Mouse (Mus musculus) spleen, adult 12 weeks (tissue): ENCODE measurements around the gene Ier5.

Experiments
- DNase-seq: peaks from one replicate; pipeline ENCODE4 v3.0.0; 2022; ENCODE audit warnings: low spot score

Gene Ier5

DNA sequence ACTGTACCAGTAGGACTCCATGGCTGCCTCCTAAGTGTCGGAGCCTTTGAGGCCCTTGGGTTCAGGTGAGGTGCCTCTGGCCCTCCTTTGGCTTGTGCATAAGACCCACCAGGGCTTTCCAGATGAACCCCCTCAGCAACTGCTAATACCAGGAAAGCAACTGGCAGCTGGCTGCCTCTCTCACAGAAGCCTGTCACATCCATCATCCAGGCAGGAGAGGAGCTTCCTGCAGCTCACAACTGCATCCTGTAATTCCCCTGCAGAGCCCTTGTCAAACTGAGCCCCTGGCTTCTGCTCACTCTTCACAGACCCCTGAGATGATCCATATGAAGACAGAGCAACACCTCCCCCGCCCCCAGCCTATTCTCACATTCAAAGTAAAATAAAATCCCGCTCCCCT is 21.8 kb downstream of the Ier5 start:
- no peak for DNase-seq

DNA sequence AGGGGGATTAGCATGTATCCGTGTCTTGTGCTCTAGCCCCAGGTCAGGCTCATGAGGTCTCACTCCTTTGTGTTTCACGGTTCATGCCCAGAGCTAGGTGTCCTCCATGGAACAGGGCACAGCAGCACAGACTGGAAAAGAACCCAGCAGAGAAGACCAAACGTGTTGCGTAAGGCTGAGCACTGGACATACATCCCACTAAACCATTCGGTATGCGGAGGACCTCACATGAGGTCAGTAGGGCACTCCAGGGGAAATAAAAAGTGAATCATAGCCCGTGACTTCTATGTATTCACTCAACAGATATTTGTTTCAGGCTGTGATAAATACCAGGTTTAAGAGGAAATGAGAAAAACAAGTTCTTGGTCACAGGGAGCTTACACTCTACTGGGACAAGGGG is 23.6 kb downstream of the Ier5 start:
- no peak for DNase-seq

DNA sequence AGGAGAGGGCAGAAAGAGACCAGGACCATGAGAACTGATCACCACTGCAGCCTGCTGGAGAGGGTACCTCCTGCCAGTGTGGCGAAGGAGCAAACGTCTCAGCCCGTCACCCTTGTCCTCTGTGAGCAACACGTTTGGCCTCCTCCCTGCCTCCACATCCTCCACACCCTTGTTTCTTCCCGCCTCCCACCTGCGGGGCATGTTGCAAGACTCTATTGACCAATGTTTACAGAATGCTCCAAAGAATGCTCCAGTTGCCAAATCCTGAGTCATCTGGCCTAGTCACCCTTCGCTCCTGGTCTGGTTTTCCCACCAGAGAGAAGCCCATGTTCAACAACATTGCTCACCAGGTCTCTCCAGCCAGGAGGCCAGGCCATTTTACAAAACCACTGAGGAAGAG is 24.6 kb downstream of the Ier5 start:
- no peak for DNase-seq

DNA sequence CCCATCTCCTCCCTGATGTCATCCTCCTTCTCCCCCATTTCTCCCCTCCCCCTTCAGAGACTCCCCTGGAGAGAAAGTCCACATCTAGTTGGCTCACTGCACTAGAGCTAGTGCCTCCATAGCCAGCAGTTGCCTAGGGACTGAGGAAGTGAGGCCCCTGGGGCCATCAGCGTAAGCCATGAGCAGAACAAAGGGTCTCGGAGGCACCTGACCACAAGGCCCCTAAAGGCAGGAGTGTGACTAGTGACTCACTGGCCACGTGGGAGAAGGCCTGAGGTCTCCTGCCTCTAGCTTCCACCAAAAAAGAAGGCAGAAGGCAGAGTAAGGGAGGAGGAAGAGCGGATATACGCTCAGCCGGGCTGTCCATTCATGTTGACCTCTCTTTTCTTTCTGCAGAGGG is 25.5 kb downstream of the Ier5 start:
- DNase-seq: no peak

DNA sequence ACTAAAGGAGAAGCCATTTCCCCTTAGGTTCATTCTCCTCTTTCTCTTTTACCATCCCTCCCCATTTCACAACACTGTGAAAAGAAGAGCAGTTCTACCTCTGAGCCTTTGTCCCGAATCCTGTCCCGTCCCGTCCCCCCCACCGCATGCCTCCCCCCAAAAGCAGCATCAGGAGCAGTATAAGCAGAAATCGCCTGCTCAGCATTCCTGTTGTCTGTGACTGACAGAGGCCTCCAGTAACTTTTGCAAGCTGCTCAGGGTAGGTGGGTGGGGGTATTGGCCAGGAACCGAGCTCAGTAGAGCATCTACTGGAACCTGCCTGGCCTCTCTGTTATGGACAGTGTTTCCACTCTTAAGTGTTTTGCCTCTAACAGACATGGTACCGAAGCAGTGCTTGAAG is 26.3 kb downstream of the Ier5 start:
- no peak for DNase-seq

DNA sequence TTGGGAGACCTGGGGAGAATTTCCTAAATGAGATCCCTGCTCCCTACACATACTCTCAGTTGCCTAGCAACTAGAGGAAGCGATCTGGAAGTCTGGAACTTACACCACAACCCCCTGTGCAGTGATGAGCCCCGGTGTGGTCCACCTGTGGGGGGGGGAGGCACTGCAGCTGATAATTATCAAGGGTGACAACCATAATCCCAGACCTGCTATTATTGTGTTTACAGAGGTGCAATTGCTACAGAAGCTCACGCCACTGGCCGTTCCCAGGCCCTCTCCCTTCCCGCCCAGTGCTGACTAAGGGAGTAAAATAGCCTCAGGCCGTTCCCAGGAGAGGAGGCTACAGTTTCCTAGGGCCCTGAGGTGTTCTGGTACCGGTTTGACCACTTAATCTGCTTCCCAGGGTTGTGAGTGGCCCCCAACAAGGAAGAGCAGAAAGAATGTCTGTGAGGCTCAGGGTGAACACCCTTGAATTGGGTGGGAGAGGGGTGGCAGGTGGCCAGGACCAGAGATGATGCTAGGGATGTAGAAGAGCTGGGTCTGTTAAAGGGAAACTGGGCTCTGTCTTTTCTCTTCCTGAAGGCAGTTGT is 28.1 kb downstream of the Ier5 start:
- DNase-seq: no peak

DNA sequence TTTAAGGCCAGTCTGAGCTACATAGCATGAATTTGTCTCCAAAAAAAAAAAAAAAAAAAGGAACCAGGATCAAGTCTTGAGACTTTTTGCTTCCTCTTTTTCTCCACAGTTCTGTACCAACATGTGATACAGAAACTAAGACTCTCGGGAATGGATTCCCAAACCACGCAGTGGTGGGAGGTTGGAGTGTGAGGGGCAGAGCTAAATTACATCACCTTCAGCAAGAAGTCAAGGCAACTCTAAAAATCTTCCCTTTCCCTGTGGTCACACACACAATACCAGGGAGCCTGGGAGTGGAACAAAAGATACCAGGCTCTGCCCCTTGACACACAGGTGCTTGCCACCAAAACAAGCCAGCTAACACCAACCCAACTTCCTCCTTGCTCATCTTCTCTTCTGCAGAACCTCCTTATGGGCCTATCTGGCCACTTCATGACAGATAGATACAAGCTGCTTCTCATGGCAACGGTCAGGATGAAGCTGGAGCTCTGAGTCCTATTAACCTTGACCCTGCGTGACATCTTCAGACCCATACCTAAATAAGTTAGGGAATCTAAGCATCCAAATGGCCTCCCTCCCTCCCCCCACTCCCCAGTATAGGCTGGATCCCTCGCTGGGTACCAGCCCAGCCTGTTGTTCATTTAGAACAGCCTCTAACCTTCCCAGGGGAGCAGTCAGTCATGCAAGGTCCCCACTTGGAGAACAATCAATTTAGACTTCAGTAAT is 28.7 kb downstream of the Ier5 start:
- no peak for DNase-seq

DNA sequence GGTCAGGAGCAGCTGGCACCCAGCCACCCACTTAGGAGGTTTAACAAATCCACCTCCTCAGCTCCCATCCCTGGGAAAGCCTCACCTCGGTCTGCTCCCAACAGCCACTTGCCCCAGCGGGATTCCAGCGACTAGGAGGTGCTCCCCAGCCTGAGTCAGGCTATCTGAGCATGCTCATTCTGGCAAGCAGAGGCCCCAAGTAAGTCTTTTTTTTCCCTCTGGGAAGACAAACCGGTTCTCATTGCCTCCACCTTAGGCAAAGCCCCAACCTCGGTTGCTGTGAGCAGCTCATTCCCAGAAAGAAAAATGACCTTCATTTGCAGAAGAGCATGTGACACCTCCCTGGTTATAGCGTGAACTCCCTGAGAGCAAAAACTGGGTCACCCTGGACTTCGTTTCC is 29.7 kb downstream of the Ier5 start:
- DNase-seq: no peak

DNA sequence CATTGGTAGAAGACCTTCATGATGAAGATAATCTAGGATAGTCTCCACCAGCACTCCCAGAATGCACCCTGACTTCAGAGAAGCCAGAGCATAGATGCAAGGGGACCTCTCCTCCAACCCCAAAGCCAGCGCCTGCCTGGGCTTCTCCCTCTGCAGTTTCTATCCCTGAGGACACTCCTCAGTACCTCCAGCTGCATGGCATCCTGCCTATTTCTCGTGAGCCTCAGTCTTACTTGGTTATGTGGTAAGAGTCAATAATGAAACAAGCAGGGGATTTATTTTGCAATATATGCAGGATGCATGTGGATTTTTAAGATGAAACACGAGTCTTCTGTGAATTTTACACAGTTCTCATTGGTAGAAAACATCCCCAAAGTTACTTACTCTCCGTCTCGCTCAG is 33.2 kb downstream of the Ier5 start:
- DNase-seq: no peak

DNA sequence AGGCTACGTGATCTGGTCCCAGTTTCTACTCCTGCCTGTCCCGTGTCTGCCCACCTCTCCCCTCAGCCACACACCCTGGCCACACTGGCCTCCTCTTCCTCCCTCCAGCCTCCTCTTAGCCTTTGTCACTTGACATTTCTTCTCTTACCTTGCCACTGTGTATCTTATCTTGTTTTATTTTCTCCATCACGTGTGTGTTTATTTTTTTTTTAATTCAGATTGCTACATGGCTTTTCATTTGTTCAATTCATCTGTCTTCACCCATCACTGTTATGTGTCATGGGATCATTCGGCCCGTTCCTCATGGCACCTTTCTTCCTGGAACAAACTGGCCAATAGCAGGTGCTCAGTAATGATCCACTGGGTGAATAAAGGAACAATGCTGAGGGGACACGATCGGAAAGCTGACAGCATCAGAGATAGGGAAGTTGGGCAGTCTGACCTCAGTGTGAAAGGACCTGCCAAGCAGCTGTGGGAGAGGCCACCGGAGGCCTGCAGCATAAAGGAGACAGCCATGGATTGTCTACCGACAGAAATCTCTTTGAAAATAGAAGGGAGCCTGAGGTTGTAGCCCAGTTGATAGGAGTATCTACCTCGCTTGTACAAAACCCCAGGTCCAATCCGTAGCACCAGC is 34.3 kb downstream of the Ier5 start:
- DNase-seq: no peak

DNA sequence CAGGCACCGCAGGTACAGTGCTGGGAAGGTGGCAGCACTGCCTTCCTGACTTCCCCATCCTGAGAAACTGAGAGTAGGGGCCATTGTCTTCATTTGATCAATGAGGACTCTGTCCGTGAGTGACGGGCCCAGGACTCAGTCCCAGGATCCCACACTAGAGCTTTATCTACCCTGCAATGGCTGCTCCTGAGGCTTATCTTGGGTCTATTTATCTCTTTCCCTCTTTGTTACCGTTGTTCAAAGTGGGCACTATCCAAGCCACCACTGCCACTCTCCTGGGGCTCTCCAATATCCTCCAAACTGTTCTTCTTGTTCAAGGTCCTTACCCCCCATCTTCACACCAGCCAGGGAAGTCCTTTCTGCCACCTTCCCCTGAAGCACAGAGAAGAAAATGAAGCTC is 34.8 kb downstream of the Ier5 start:
- no peak for DNase-seq

DNA sequence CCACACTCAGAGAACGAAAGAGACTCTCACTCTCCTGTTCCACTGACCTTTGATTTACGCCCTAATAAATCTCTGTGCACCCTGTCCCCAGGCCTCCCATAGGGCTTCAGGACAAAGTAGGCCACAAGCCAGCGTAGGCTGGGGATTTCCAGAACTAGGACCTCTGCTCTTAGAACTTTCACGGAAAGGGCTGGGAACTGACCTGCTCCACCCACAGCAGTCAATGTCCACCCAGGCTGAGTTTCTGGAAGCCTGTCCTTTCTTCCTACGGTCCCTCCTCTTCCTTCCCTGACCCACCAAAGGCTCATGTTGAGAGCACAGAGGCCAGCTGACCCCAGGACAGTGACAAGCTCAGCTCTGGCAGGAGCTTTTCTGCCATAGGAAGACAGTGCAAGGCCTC is 35.3 kb downstream of the Ier5 start:
- no peak for DNase-seq

DNA sequence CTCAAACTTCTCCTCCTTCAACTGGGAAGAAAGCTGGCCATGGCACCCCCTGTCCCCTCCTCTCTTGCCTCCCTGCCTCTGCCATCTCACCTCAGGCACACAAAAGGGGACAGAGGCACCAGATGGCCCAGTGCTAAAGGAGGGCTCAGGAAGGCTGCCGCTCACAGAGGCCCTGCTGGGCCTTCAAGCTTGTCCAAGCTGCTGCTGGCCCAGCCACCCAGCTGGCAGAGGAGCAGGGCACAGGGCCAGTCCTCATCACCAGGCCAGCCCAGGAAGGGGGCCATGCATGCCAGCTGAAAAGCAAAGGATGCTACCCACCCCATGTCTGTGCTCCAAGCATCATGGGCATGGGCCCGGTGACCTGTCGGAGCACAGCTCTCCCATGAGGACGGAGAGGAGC is 36.5 kb downstream of the Ier5 start:
- no peak for DNase-seq

DNA sequence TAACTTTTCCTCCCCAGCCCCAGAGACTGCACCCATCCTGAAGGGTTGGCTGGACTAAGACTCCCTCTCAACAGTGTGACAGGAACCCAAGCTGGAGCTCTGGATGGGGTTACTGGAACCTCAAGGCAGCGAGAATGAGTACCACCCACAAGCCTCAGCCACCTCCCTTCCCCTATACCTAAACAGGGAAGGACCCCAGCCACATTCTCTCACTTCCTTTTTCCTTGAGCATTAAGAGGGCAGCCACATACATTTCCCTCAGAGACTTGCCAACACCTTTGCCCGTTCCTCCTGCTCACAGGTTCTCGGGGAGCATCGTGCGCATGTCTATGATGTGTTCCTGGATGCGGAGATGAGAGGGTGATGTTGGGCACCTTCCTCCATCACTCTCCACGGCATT is 37.4 kb downstream of the Ier5 start:
- no peak for DNase-seq

DNA sequence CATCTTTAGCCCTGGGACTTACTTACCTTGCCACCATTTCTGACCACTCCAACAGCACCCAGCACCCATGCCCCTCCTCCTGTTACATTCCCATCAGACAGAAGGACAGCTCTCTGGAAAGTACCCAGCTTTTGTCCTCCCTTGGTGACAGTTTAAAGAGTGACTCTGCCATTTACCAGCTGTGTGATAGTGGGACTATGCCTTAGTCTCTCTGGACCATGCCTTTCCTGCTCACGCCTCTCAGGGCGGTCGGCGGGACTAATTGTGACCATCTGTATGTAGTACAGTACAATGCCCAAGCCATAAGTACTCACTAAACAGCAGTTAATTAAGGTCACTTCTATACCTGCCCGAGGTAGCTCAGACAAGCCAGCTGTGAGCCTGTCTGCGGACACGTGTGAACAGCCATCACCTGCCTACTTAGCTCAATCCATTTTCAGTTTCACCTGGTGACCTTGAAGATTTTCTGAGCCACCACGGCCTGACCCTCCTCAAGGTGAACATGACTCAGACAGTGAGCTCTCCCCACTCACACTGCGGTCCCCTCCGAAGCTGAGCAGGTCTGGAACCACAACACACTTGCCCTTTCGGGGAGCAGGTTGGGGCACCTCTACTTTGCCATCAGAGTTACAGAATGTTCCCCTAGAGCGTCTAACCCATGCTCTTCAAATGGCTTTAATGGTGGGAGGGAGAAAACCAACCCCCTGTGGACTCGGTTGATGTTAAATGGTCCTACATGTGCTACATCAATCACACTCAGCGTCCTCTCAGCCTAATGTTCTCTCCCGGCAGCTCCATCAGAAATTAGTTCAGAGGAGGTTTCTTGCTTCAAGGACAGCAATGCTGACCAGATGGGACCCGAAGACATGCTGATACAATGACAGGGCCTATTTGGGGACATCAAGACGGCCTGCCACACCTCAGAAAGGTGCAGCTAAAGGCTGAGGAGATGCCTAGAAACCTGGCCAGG is 38.3 kb downstream of the Ier5 start:
- DNase-seq: no peak

DNA sequence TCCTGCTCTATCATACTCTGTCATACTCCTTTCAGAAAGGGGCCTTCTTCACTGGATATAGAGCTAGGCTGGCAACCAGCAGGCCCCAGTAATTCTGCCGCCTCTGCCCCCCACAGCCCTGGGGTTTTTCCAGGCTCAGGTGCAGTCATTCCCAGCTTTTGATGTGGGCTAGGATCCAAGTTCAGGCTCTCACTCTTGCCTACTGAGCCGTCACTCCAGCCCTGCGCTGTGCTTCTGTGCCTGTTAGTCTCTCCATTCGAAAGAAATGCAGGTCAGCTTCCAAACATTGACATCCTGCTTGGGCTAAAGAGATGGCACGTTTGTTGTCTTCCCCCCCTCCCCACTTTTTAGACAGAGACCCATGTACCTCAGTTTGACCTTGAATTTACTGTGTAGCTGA is 39.2 kb downstream of the Ier5 start:
- no peak for DNase-seq

DNA sequence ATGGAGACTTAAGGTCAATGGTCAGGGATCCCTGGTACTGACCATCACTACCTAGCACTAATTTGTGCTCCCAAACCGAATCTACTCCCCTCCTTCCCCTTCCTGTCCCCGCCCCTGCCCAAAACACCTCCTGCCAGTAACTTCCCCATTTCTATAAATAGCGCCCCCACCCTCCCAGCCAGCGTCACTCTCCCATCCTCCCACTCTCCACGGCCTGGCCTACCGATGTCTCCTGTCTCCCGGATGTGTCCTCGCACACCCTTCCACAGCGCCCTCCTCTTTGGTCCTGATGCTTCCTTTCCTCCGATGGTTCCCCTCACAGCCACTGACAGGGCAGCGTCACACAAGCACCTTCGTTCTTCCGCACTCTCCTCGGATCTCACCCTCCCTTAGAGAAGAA is 39.9 kb downstream of the Ier5 start:
- peak; percentile 68 for DNase-seq

DNA sequence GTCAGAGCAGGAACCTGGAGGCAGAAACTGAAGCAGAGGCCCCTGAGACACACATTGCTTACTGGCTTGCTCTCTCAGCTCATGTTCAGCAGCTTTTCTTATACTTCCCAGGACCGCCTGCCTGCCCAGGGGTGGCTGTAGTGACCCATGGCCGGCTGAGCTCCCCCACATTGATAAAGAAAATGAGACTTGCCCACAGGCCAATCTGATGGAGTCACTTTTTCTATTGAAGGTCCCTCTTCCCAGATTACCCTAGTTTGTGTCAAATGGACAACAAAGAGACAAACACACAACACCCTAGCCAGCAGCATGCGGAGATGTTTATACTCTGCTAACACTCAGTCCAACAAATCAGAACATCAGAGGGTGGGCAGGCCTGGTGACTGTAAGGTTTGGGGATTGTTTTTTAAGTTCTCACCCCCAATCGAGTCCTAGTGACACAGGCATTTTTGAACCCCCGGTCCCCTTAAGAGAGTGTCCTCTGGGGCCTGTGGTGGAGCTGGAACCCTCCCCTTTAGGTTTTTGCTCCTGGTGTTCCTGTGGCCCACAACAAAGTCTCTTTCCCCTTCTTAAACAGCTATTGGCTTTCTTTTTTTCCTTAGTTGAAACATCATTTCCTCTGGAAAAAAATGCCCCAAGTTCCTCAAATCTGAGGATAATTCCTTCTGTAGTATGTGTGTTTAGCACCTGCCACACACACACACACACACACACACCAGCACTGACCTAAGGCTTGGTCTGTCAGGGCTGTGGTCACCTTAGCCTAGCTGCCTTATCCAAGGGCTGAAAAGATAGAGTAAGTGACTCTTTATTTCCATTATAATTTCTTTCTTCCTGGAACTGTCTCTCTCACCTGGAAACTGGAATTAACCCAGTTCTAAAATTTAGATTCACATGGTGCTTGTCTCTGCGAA is 41.1 kb downstream of the Ier5 start:
- DNase-seq: no peak

DNA sequence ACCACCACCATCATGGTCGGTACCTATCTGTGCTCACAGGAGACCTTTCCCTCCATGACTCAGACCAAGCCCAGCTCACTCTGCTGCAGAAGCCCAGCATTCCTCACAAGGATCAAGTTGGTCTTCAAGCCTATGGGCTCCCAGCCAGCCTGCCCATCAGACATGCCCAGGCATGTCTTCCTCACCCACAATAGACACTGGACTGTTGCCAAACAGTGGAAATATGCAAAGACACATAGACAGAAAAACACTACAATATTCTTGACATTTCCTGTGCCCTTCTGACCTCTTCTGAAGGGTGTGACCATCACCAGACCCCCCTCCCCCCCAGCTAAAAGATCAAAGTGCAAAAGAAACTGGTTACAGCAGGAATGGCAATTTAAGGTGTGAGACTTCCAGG is 43.3 kb downstream of the Ier5 start:
- no peak for DNase-seq

DNA sequence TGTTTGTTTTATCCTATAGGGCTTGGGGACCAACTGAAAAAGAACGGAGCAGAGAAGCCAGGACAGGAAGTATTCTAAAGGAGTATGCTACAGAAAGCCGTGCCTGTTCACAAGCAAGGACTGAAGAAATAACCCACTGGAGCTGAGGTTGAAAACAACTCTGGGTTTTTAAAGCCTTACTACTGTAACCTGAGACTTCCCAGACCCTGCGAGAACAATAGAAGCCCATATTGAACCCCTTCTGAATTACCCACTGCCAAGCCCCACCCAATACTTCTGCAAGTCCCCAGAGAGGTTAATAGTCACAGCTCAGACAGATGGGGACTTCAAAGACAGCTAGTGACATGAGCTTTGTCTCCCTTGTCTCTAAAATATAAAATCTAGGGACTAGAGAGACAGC is 44.4 kb downstream of the Ier5 start:
- DNase-seq: no peak

DNA sequence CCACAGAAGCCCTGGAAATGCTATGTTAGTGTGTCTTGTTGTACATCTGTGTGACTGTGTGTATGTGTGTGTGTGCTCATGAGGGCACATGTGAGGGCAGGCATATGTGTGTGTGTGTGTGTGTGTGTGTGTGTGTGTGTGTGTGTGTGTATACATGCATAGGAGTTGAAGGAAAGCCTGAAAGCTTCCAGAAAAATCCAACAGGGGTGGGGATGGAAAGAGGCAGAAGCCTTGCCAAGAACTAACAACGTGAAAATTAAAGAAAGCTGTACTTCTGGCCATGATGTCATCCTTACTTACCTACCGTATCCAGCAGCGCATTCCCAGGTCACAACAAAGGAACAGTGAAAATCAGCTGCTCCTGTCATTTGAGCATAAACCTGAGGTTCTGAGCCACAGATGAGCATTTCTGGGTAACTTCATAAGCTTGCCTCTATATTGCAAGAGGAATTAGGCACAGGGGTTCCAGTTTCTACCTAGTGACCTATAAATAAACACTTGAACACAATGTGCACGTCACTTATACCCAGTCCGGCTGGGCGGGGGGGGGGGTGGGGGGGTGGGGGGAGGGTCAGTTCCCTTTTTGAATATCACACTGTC is 45.0 kb downstream of the Ier5 start:
- no peak for DNase-seq
